31 mouse cellular contexts compared by ENCODE assay signal in genomic region chr19:47697067-47697466, GRCm38 (mm10). TPM values are rescaled to one million over a fixed set of nuclear protein-coding genes. Genes with fewer than 3 reads are reported as not detected.
DNase-seq lines count a peak whose midpoint lies in the region; ATAC-seq and TF ChIP-seq lines count a peak whose summit lies in the region.
"Had no signal": no experiment of that assay in that cellular context is flagged by ENCODE, and none has a peak within 500 bp of the region (broad histone marks: within the 10 kb centered on the region; RNA-seq: fewer than 3 reads in every experiment).

No protein-coding gene starts in this region.

- TF ChIP-seq POLR2A in brain, embryonic 14.5 days (IDR thresholded peaks at IDR 0.05; ENCODE audit: borderline replicate concordance, extremely low read depth, insufficient read depth, insufficient read length, poor library complexity, severe bottlenecking): no peak

- no peaks in the 10 kb centered on the region for H3K27me3 ChIP-seq in forebrain, embryonic 11.5 days (ENCODE audit: control insufficient read depth, insufficient read depth, low read length)
- H3K27me3 ChIP-seq in forebrain, embryonic 15.5 days: no peaks in the 10 kb centered on the region
- no peaks in the 10 kb centered on the region for H3K27me3 ChIP-seq in liver, postnatal 0 days (ENCODE audit: insufficient read depth, low read length)
- H3K27me3 ChIP-seq: CH12.LX; embryonic facial prominence, embryonic 12.5 days; embryonic facial prominence, embryonic 15.5 days; forebrain, embryonic 13.5 days; heart, embryonic 13.5 days; hindbrain, embryonic 12.5 days; hindbrain, embryonic 15.5 days had no signal

- H3K9ac ChIP-seq in forebrain, embryonic 11.5 days (ENCODE audit: low read length): no peak overlapping the region
- H3K9ac ChIP-seq in forebrain, embryonic 15.5 days (replicated peaks): no peak overlapping the region
- H3K9ac ChIP-seq in liver, postnatal 0 days (replicated peaks): no peak overlapping the region
- H3K9ac ChIP-seq: embryonic facial prominence, embryonic 12.5 days; embryonic facial prominence, embryonic 15.5 days; forebrain, embryonic 13.5 days; forebrain, postnatal 0 days; heart, embryonic 13.5 days; hindbrain, embryonic 12.5 days; hindbrain, embryonic 15.5 days had no signal

- WGBS in forebrain, embryonic 11.5 days: 87% methylated on average over 11 of the region's 11 CpGs
- WGBS in forebrain, embryonic 15.5 days: 74% methylated on average over 11 of the region's 11 CpGs
- 52% methylated on average over 11 of the region's 11 CpGs for WGBS in liver, postnatal 0 days (ENCODE audit: insufficient replicate concordance)

- H3K4me3 ChIP-seq in forebrain, embryonic 11.5 days (ENCODE audit: low read depth, low read length): no peak overlapping the region
- no peak overlapping the region for H3K4me3 ChIP-seq in forebrain, embryonic 15.5 days
- H3K4me3 ChIP-seq in liver, postnatal 0 days (ENCODE audit: low read depth, low read length): no peak overlapping the region
- H3K4me3 ChIP-seq: embryonic facial prominence, embryonic 12.5 days; embryonic facial prominence, embryonic 15.5 days; forebrain, embryonic 13.5 days; gastrocnemius, adult 2 months; heart, embryonic 10.5 days; heart, embryonic 13.5 days; hindbrain, embryonic 12.5 days; hindbrain, embryonic 15.5 days had no signal

- no peaks in the 10 kb centered on the region for H3K9me3 ChIP-seq in forebrain, embryonic 11.5 days (ENCODE audit: control insufficient read depth, low read length)
- no peaks in the 10 kb centered on the region for H3K9me3 ChIP-seq in forebrain, embryonic 15.5 days
- H3K9me3 ChIP-seq in liver, postnatal 0 days (ENCODE audit: low read length): no peaks in the 10 kb centered on the region
- H3K9me3 ChIP-seq: embryonic facial prominence, embryonic 12.5 days; embryonic facial prominence, embryonic 15.5 days; forebrain, embryonic 13.5 days; G1E; heart, embryonic 10.5 days; hindbrain, embryonic 12.5 days; hindbrain, embryonic 15.5 days had no signal

- peak; percentile 10 for DNase-seq in forebrain, embryonic 11.5 days (ENCODE audit: low spot score)
- DNase-seq in 416B (ENCODE audit: low read depth): peak; percentile 80
- peak; percentile 12 for DNase-seq in brain, embryonic 14.5 days (ENCODE audit: low read depth)
- DNase-seq in adrenal gland, adult 18-20 months (ENCODE audit: low spot score in 2 of 2): no peak
- no peak for DNase-seq in spleen, adult 18-20 months
- DNase-seq in liver, postnatal 0 days: no peak
- DNase-seq: adrenal gland, postnatal 10 days; B cell, adult 2 months; cerebellum, adult 11-12 months; cerebellum, adult 8-10 months; cerebellum, postnatal 10 days; cerebellum, postnatal 36 days; forebrain, postnatal 0 days; gastrocnemius, adult 2 months; gastrocnemius, postnatal 14 days; heart, adult 18-20 months; heart, postnatal 14 days; heart, postnatal 4 days had no signal

- no peaks in the 10 kb centered on the region for H3K36me3 ChIP-seq in forebrain, embryonic 11.5 days (ENCODE audit: control insufficient read depth, insufficient read depth, low read length)
- H3K36me3 ChIP-seq in forebrain, embryonic 15.5 days: no peaks in the 10 kb centered on the region
- H3K36me3 ChIP-seq in liver, postnatal 0 days (replicated peaks; ENCODE audit: insufficient read depth, low read length): no peaks in the 10 kb centered on the region
- H3K36me3 ChIP-seq: embryonic facial prominence, embryonic 12.5 days; embryonic facial prominence, embryonic 15.5 days; G1E; heart, embryonic 10.5 days; heart, embryonic 13.5 days; hindbrain, embryonic 12.5 days; hindbrain, embryonic 15.5 days had no signal

- TF ChIP-seq CTCF in brain, embryonic 14.5 days (IDR thresholded peaks at IDR 0.05; ENCODE audit: borderline replicate concordance, extremely low read depth, insufficient read depth, insufficient read length): no peak
- TF ChIP-seq CTCF in liver, postnatal 0 days (IDR thresholded peaks at IDR 0.05; ENCODE audit: low read depth): no peak

- TF ChIP-seq EP300 in liver, postnatal 0 days (IDR thresholded peaks at IDR 0.05; ENCODE audit: low read depth): no peak

- no peak overlapping the region for H3K27ac ChIP-seq in forebrain, embryonic 11.5 days (ENCODE audit: low read depth, low read length)
- H3K27ac ChIP-seq in forebrain, embryonic 15.5 days (replicated peaks): no peak overlapping the region
- H3K27ac ChIP-seq in liver, postnatal 0 days (ENCODE audit: low read depth): no peak overlapping the region
- H3K27ac ChIP-seq: embryonic facial prominence, embryonic 12.5 days; forebrain, embryonic 13.5 days; gastrocnemius, adult 2 months; heart, embryonic 10.5 days; heart, embryonic 13.5 days; hindbrain, embryonic 12.5 days; hindbrain, embryonic 15.5 days had no signal

- H3K4me1 ChIP-seq in forebrain, embryonic 11.5 days (replicated peaks; ENCODE audit: control insufficient read depth, insufficient read depth, low read length): no peaks in the 10 kb centered on the region; the same call in 1 of the 2 replicates
- 0 out of 2 replicates have a peak, but pooled peaks cover 3% of the 10 kb centered on the region for H3K4me1 ChIP-seq in forebrain, embryonic 15.5 days
- H3K4me1 ChIP-seq in liver, postnatal 0 days (ENCODE audit: insufficient read depth): no peaks in the 10 kb centered on the region
- H3K4me1 ChIP-seq: embryonic facial prominence, embryonic 12.5 days; heart, embryonic 13.5 days; hindbrain, embryonic 12.5 days; hindbrain, embryonic 15.5 days had no signal

- H3K4me2 ChIP-seq in forebrain, embryonic 11.5 days (ENCODE audit: low read depth, low read length, severe bottlenecking): no peak overlapping the region
- H3K4me2 ChIP-seq in forebrain, embryonic 15.5 days (replicated peaks): no peak overlapping the region
- no peak overlapping the region for H3K4me2 ChIP-seq in liver, postnatal 0 days (ENCODE audit: low read depth, low read length)
- H3K4me2 ChIP-seq: embryonic facial prominence, embryonic 12.5 days; embryonic facial prominence, embryonic 15.5 days; forebrain, embryonic 13.5 days; heart, embryonic 13.5 days; hindbrain, embryonic 12.5 days; hindbrain, embryonic 15.5 days had no signal

- no peak for ATAC-seq in forebrain, embryonic 11.5 days (replicated peaks; ENCODE audit: low FRiP score)
- ATAC-seq in forebrain, embryonic 15.5 days (replicated peaks): no peak
- ATAC-seq in granulocyte monocyte progenitor cell, adult 5-6 weeks (replicated peaks; ENCODE audit: poor library complexity, severe bottlenecking): peak; percentile 21; the same call in 1 of the 2 replicates
- no peak for ATAC-seq in liver, postnatal 0 days
- ATAC-seq: activated CD4-positive, CD25-positive, alpha-beta regulatory T cell, adult 4 months; forebrain, embryonic 13.5 days; forebrain, postnatal 0 days; intestine, postnatal 0 days had no signal

RNA-seq across cellular contexts. Expression of gene Col17a1, which starts 5.2 kb away (rescaled TPM):
- 0.61 and 1.1 TPM in 2 replicates for polyA plus RNA-seq in forebrain, embryonic 11.5 days (2014; fragmentation: Nextera tagmentation; extraction: Ambion mirVana)
- polyA plus RNA-seq in forebrain, embryonic 15.5 days (2015; fragmentation: Nextera tagmentation; extraction: Ambion mirVana): 0.18 and 0.55 TPM in 2 replicates
- 1.4 and 2.6 TPM in 2 replicates for polyA plus RNA-seq in brain, embryonic 14.5 days (2012; rRNA removed)
- total RNA-seq in granulocyte monocyte progenitor cell, adult 5-6 weeks (2014; fragmentation: Nextera tagmentation): not detected in 2 replicates
- total RNA-seq in granulocyte monocyte progenitor cell, adult 5-6 weeks (2017): 0.22 TPM in 1 of 2 replicates, not detected in the other
- not detected for total RNA-seq in adrenal gland, adult 18-20 months (2021)
- polyA plus RNA-seq in liver, postnatal 0 days (2015; fragmentation: Nextera tagmentation; extraction: Ambion mirVana): 0.11 and 0.14 TPM in 2 replicates
- total RNA-seq: gastrocnemius, adult 2 months had no signal
- polyA plus RNA-seq: activated CD4-positive, CD25-positive, alpha-beta regulatory T cell, adult 4 months; G1E had no signal

RNA-seq across cellular contexts. Expression of gene Sfr1, which starts 34.4 kb away (rescaled TPM):
- polyA plus RNA-seq in forebrain, embryonic 11.5 days (2014; fragmentation: Nextera tagmentation; extraction: Ambion mirVana): 313 and 346 TPM in 2 replicates
- 183 and 185 TPM in 2 replicates for polyA plus RNA-seq in forebrain, embryonic 15.5 days (2015; fragmentation: Nextera tagmentation; extraction: Ambion mirVana)
- polyA plus RNA-seq in brain, embryonic 14.5 days (2012; rRNA removed): 96.2 and 107 TPM in 2 replicates
- total RNA-seq in granulocyte monocyte progenitor cell, adult 5-6 weeks (2014; fragmentation: Nextera tagmentation): 78.1 and 85.9 TPM in 2 replicates
- total RNA-seq in granulocyte monocyte progenitor cell, adult 5-6 weeks (2017): 149 and 165 TPM in 2 replicates
- total RNA-seq in adrenal gland, adult 18-20 months (2021): 10 to 100 TPM; 66.8 to 84.5 TPM
- polyA plus RNA-seq in liver, postnatal 0 days (2015; fragmentation: Nextera tagmentation; extraction: Ambion mirVana): 69.3 and 69.6 TPM in 2 replicates

Comparison
In these comparisons a context has a peak if more than half of its experiments do, and no peak if none do; other contexts are left out.
1. DNase-seq: peak in forebrain, embryonic 11.5 days (single experiment), 416B (single experiment) and brain, embryonic 14.5 days (single experiment); none in adrenal gland, adult 18-20 months (0 of 2), spleen, adult 18-20 months (0 of 2) and liver, postnatal 0 days (single experiment).